Mouse (Mus musculus) splenic B cell, adult 2 months (primary cell): ENCODE measurements at regions not wholly inside any gene's neighbourhood (a gene's known extent, or its start where the extent isn't known, plus 50 kb on each side); places are given as distances from the start of the nearest gene placed in this dataset.
A peak's percentile ranks its signal among the peaks of the same experiment; 100 is the strongest.
"Not testable (repeated sequence)": the region's sequence is repeated elsewhere in the genome, so short reads cannot be mapped to it uniquely, and the experiment has no call there.

ENCODE experiments used
- DNase-seq: peaks from one replicate; pipeline ENCODE4 v3.0.0-alpha.2; 2011; ENCODE audit warnings: low read depth, low spot score
- H3K27me3 ChIP-seq: 2 replicates; pipeline ENCODE4 v1.6.1; 2012; ENCODE audit warnings: mild to moderate bottlenecking, low read length, moderate library complexity, mixed read lengths; ENCODE audit not compliant: control insufficient read depth, poor library complexity, insufficient read depth, severe bottlenecking
- H3K36me3 ChIP-seq: 2 replicates; pipeline ENCODE4 v1.6.1; 2012; ENCODE audit warnings: mild to moderate bottlenecking, low read length, moderate library complexity, mixed read lengths; ENCODE audit not compliant: control insufficient read depth, poor library complexity, insufficient read depth, severe bottlenecking

DNA sequence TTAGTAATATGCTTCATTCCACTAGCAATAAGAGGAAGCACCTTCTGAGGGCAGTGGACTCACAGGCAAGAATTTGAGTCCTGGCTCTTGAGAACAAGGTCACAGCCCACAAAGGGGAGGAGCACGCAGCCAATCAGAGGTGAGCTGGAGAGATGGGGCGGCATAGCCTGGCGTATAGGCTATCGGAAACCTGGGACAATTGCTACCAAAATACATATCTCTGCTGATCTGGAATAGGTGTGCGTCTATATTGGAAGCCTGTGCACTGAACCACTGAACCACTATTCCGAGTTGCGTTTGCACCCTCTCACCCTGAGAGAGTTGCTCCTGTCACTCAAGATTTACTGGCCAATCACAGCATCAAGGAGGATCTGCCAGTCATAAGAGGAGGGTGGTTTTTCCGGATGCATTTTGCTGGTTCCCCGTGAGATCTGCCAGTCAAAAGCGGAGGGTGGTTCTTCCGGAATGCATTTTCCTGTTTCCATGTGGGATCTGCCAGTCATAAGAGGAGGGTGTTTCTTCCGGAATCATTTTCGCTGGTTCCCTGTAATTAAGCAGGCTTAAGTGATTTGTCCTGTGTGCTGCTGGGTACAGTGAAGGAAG lies 80.1 kb upstream of the Riok2 start:
- not testable (repeated sequence) for H3K27me3 ChIP-seq, H3K36me3 ChIP-seq
- peak; percentile 84 for DNase-seq

DNA sequence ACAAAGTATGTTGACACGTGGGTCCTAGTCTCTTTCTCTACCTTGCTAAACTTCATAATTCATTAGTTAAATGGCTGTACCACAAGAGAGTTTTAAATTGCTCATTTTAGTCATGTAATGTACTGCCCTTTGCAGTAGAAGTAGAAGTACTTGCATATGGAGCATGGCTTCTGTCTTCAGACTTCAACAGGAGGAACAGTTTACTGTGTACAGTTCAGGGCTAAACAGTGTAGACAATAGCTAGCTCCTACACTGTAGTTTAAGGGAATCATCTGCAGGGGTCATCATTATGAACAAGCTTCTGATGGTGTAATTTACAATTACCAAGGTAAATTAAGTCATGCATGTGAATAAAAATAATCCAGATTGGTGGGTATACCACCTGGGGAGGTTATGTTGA lies 79.1 kb upstream of the Riok2 start:
- not testable (repeated sequence) for DNase-seq, H3K36me3 ChIP-seq, H3K27me3 ChIP-seq

GRCm38 (mm10) chr17:17303496-17303895 lies 70.6 kb upstream of the Riok2 start:
- not testable (repeated sequence) for H3K27me3 ChIP-seq, DNase-seq, H3K36me3 ChIP-seq
